In the genomic region with DNA sequence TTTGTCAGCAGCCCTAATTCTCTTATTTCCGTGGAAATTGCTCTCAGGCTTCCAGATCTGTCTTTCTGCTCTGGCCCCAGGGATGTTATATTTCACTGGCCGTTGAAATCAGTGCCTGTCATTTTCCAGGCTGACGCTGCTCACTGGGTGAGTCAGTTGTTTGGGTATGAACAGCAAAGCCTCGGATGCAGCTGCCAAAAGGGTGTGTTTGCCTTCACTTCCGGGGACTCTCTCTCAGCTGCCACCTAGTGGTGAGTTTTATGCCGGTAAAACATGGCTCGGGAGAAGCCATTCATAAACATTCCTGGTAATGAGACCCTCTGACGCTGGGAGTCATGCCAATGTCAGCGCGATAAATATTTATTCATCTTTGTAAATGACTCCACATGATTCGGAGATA, we compare ENCODE assay signal across 8 mouse cellular contexts.
DNase-seq lines count a peak whose midpoint lies in the region; ATAC-seq and TF ChIP-seq lines count a peak whose summit lies in the region.

No protein-coding gene starts in this region.

- DNase-seq in CH12.LX (ENCODE audit: extremely low read depth): peak; percentile 93
- peak; percentile 58 for DNase-seq in c-Kit-positive CD71-negative TER-119-negative erythroid progenitor cells, embryonic 14.5 days (ENCODE audit: low read depth)
- DNase-seq in kidney, postnatal 25 days: peak; percentile 85 to 86
- DNase-seq in liver, embryonic 13.5 days: no peak
- DNase-seq in neural tube, embryonic 10.5 days (ENCODE audit: extremely low spot score, low spot score): peak; percentile 68
- peak; percentile 80 for DNase-seq in telencephalon, adult 2 months (ENCODE audit: low read depth, low spot score)

- TF ChIP-seq POLR2A in CH12.LX (IDR thresholded peaks at IDR 0.05; ENCODE audit: low read depth, low read length): no peak

- peak; percentile 87 for ATAC-seq in forebrain, embryonic 12.5 days (ENCODE audit: low FRiP score)
- peak; percentile 67 for ATAC-seq in heart, embryonic 16.5 days (replicated peaks; ENCODE audit: extremely low read depth, insufficient read depth, low FRiP score)
- no peak for ATAC-seq in liver, embryonic 13.5 days (ENCODE audit: low read depth)

- no peaks in the 10 kb centered on the region for H3K79me2 ChIP-seq in CH12.LX (replicated peaks; ENCODE audit: control insufficient read depth, extremely low read depth, insufficient read depth, poor library complexity, severe bottlenecking)

- TF ChIP-seq EP300 in CH12.LX (IDR thresholded peaks at IDR 0.05; ENCODE audit: low read length): no peak

- dilution Hi-C loops in CH12.LX (cut with MboI; ENCODE audit: extremely low pct_ligation_motif_present, extremely low pct_unique_long_range_greater_than_20kb, low sequenced_read_pairs): no loop called here

- no peaks in the 10 kb centered on the region for H3K27me3 ChIP-seq in CH12.LX (replicated peaks)
- H3K27me3 ChIP-seq in forebrain, embryonic 12.5 days: no peaks in the 10 kb centered on the region
- no peaks in the 10 kb centered on the region for H3K27me3 ChIP-seq in heart, embryonic 16.5 days (ENCODE audit: control insufficient read depth, insufficient read depth, low read length)
- H3K27me3 ChIP-seq in liver, embryonic 13.5 days: no peaks in the 10 kb centered on the region

- H3K4me1 ChIP-seq in CH12.LX (ENCODE audit: control insufficient read depth in 1 of 2, insufficient read depth in 2 of 2): peaks cover 20 to 29% of the 10 kb centered on the region in 2 experiments
- H3K4me1 ChIP-seq in forebrain, embryonic 12.5 days: no peaks in the 10 kb centered on the region
- H3K4me1 ChIP-seq in heart, embryonic 16.5 days (ENCODE audit: control insufficient read depth, insufficient read depth, low read length): no peaks in the 10 kb centered on the region
- 0 out of 2 replicates have a peak, but pooled peaks cover 3% of the 10 kb centered on the region for H3K4me1 ChIP-seq in liver, embryonic 13.5 days (replicated peaks)

- H3K4me2 ChIP-seq in CH12.LX (ENCODE audit: insufficient read depth, low read depth, poor library complexity, severe bottlenecking): peak overlapping the region; percentile 24
- peak overlapping the region; percentile 42 for H3K4me2 ChIP-seq in forebrain, embryonic 12.5 days
- peak overlapping the region; percentile 49 for H3K4me2 ChIP-seq in heart, embryonic 16.5 days (ENCODE audit: low read depth, low read length)
- H3K4me2 ChIP-seq in liver, embryonic 13.5 days: peak overlapping the region; percentile 32; the same call in 1 of the 2 replicates

- peak overlapping the region in 1 of 3 experiments; percentile 23 for H3K4me3 ChIP-seq in CH12.LX (replicated peaks in 1 of 3; ENCODE audit: low read depth in 2 of 3, low read length in 2 of 3, poor library complexity in 1 of 3)
- H3K4me3 ChIP-seq in forebrain, embryonic 12.5 days (replicated peaks): no peak overlapping the region
- H3K4me3 ChIP-seq in heart, embryonic 16.5 days (ENCODE audit: low read length): peak overlapping the region; percentile 15
- H3K4me3 ChIP-seq in liver, embryonic 13.5 days (replicated peaks): no peak overlapping the region

- WGBS in forebrain, embryonic 12.5 days: 13% methylated on average over 11 of the region's 11 CpGs
- 8% methylated on average over 11 of the region's 11 CpGs for WGBS in heart, embryonic 16.5 days
- WGBS in liver, embryonic 13.5 days (ENCODE audit: insufficient replicate concordance): 14% methylated on average over 11 of the region's 11 CpGs

- peak; percentile 83 for TF ChIP-seq RAD21 in CH12.LX (IDR thresholded peaks at IDR 0.05; ENCODE audit: low read depth, low read length)

- peak overlapping the region; percentile 49 for H3K9ac ChIP-seq in CH12.LX (ENCODE audit: insufficient read depth, low read depth)
- H3K9ac ChIP-seq in forebrain, embryonic 12.5 days: no peak overlapping the region
- H3K9ac ChIP-seq in heart, embryonic 16.5 days (ENCODE audit: low read length): peak overlapping the region; percentile 5; the same call in 1 of the 2 replicates
- H3K9ac ChIP-seq in liver, embryonic 13.5 days: no peak overlapping the region

- H3K27ac ChIP-seq in CH12.LX (ENCODE audit: insufficient read depth, low read depth): peak overlapping the region; percentile 47; the same call in 1 of the 2 replicates
- H3K27ac ChIP-seq in forebrain, embryonic 12.5 days: no peak overlapping the region
- no peak overlapping the region for H3K27ac ChIP-seq in heart, embryonic 16.5 days (ENCODE audit: low read length)
- no peak overlapping the region for H3K27ac ChIP-seq in liver, embryonic 13.5 days

- in situ Hi-C loops in CH12.LX (cut with MboI; ENCODE audit: low pct_ligation_motif_present, low pct_unique_long_range_greater_than_20kb, low sequenced_read_pairs): loop anchor here (5.0 kb wide), 1 partner anchor 96 kb away; no protein-coding TSS in a partner anchor

- no peaks in the 10 kb centered on the region for H3K36me3 ChIP-seq in CH12.LX (replicated peaks in 1 of 2; ENCODE audit: control insufficient read depth in 1 of 2, insufficient read depth in 1 of 2, low read length in 1 of 2)
- no peaks in the 10 kb centered on the region for H3K36me3 ChIP-seq in forebrain, embryonic 12.5 days (replicated peaks)
- no peaks in the 10 kb centered on the region for H3K36me3 ChIP-seq in heart, embryonic 16.5 days (ENCODE audit: control insufficient read depth, insufficient read depth)
- H3K36me3 ChIP-seq in liver, embryonic 13.5 days: no peaks in the 10 kb centered on the region

- no peaks in the 10 kb centered on the region for H3K9me3 ChIP-seq in CH12.LX (replicated peaks; ENCODE audit: low read length)
- H3K9me3 ChIP-seq in forebrain, embryonic 12.5 days: no peaks in the 10 kb centered on the region
- 0 out of 2 replicates have a peak, but pooled peaks cover 2% of the 10 kb centered on the region for H3K9me3 ChIP-seq in heart, embryonic 16.5 days (replicated peaks; ENCODE audit: control insufficient read depth, low read length)
- H3K9me3 ChIP-seq in liver, embryonic 13.5 days (replicated peaks): no peaks in the 10 kb centered on the region

- TF ChIP-seq CTCF in CH12.LX (conservative IDR thresholded peaks at IDR 0.05 in 1 of 2, IDR thresholded peaks at IDR 0.05 in 1 of 2; ENCODE audit: low read depth in 2 of 2, low read length in 2 of 2): peak; percentile 76 to 88

TF ChIP-seq in CH12.LX, 34 proteins besides CTCF, POLR2A, EP300 and RAD21:
- TF ChIP-seq SIN3A (IDR thresholded peaks at IDR 0.05; ENCODE audit: low read length) (peak; percentile 94), ELF1 (IDR thresholded peaks at IDR 0.05; ENCODE audit: low read depth, low read length) (peak; percentile 94), IRF4 (IDR thresholded peaks at IDR 0.05; ENCODE audit: low read depth, low read length) (peak; percentile 80; the same call in 1 of the 2 replicates), MXI1 (IDR thresholded peaks at IDR 0.05; ENCODE audit: low read depth, low read length) (peak; percentile 81; the same call in 1 of the 2 replicates), MAZ (IDR thresholded peaks at IDR 0.05; ENCODE audit: low read depth, low read length) (no peak), GABPA (IDR thresholded peaks at IDR 0.05; ENCODE audit: insufficient replicate concordance, low read depth, low read length) (no peak), CHD2 (IDR thresholded peaks at IDR 0.05; ENCODE audit: low read length) (no peak), ZC3H11A (IDR thresholded peaks at IDR 0.05; ENCODE audit: low read depth, low read length) (peak; percentile 73), JUN (IDR thresholded peaks at IDR 0.05; ENCODE audit: insufficient read depth, low read depth, low read length) (0 out of 2 replicates have a peak, but pooled peaks have one; percentile 6), MAFK (IDR thresholded peaks at IDR 0.05; ENCODE audit: insufficient replicate concordance, low read length) (peak; percentile 46; the same call in 1 of the 2 replicates), TBP (conservative IDR thresholded peaks at IDR 0.05; ENCODE audit: low read depth, low read length) (0 out of 2 replicates have a peak, but pooled peaks have one; percentile 41), NELFE (IDR thresholded peaks at IDR 0.05; ENCODE audit: low read depth, low read length) (0 out of 2 replicates have a peak, but pooled peaks have one; percentile 34), USF2 (conservative IDR thresholded peaks at IDR 0.05; ENCODE audit: low read depth, low read length) (no peak), BHLHE40 (IDR thresholded peaks at IDR 0.05; ENCODE audit: low read depth, low read length) (peak; percentile 41), SMC3 (IDR thresholded peaks at IDR 0.05; ENCODE audit: low read depth, low read length) (peak; percentile 95), HCFC1 (IDR thresholded peaks at IDR 0.05; ENCODE audit: low read depth, low read length) (peak; percentile 45), POLR2AphosphoS2 (IDR thresholded peaks at IDR 0.05; ENCODE audit: low read depth, low read length) (no peak), RCOR1 (conservative IDR thresholded peaks at IDR 0.05; ENCODE audit: low read depth, low read length) (no peak), E2F4 (IDR thresholded peaks at IDR 0.05; ENCODE audit: insufficient replicate concordance, low read depth, low read length) (no peak), TCF12 (IDR thresholded peaks at IDR 0.05; ENCODE audit: low read depth, low read length) (peak; percentile 80), JUND (conservative IDR thresholded peaks at IDR 0.05; ENCODE audit: low read depth, low read length) (no peak), ETS1 (conservative IDR thresholded peaks at IDR 0.05; ENCODE audit: low read depth, low read length) (peak; percentile 79), MEF2A (IDR thresholded peaks at IDR 0.05; ENCODE audit: borderline replicate concordance, low read depth, low read length) (peak; percentile 58; the same call in 1 of the 2 replicates), MAX (IDR thresholded peaks at IDR 0.05; ENCODE audit: low read length) (no peak; the same call in 1 of the 2 replicates)
TF ChIP-seq in CH12.LX: peak in this region for 15.

Comparison
In these comparisons a context has a peak if more than half of its experiments do, and no peak if none do; other contexts are left out.
1. H3K9ac ChIP-seq: peak in CH12.LX (single experiment) and heart, embryonic 16.5 days (single experiment); none in forebrain, embryonic 12.5 days (single experiment) and liver, embryonic 13.5 days (single experiment).
2. Peak in every context shown above with its lines, with median percentiles within 50 percentile points of each other: H3K4me2 ChIP-seq.